Mouse (Mus musculus): ENCODE measurements around the gene Ms4a8a. TPM values are rescaled to one million over a fixed set of nuclear protein-coding genes. Genes with fewer than 3 reads are reported as not detected.
A peak's percentile ranks its signal among the peaks of the same experiment; 100 is the strongest.

Ms4a8a gene
- polyA plus RNA-seq, 1 experiment from 2014 or later, result 6.0 TPM

DNA sequence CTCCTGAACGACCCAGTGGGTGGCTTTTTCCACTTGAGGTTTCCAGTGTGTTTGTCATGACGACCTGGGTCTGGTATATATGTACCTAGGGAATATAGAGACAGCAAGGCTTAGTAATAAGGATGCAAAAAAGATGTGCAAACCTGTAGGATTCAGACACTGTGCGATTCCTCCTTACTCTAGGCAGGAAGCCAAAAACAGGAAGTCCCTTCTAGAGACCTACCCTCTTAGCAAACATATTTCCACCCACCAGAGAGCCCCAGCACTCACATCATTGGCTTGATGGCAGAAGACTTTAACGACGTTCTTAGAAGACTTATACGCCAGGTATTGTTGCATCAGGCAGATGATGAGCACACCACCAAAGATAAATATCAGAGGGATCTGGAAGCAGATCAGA, 32.9 kb downstream of the Ms4a8a start:
- Histone ChIP-seq H3K9ac (ENCODE audit: low read length) (no peak overlapping the region), H3K4me3 (replicated peaks; ENCODE audit: low read length) (no peak overlapping the region), H3K9me3 (replicated peaks; ENCODE audit: control insufficient read depth, low read length) (no peaks in the 10 kb centered on the region), H3K4me2 (ENCODE audit: low read depth, low read length) (no peak overlapping the region), H3K4me1 (ENCODE audit: control insufficient read depth, insufficient read depth, low read length) (0 out of 2 replicates have a peak, but pooled peaks cover 3% of the 10 kb centered on the region), H3K36me3 (ENCODE audit: control insufficient read depth, insufficient read depth, low read length) (no peaks in the 10 kb centered on the region), H3K27me3 (ENCODE audit: control insufficient read depth, insufficient read depth, low read length) (no peaks in the 10 kb centered on the region), H3K27ac (ENCODE audit: low read length) (no peak overlapping the region)
- ATAC-seq (ENCODE audit: insufficient read depth, low FRiP score), result no peak
- WGBS, result 66% methylated on average over 6 of the region's 6 CpGs

DNA sequence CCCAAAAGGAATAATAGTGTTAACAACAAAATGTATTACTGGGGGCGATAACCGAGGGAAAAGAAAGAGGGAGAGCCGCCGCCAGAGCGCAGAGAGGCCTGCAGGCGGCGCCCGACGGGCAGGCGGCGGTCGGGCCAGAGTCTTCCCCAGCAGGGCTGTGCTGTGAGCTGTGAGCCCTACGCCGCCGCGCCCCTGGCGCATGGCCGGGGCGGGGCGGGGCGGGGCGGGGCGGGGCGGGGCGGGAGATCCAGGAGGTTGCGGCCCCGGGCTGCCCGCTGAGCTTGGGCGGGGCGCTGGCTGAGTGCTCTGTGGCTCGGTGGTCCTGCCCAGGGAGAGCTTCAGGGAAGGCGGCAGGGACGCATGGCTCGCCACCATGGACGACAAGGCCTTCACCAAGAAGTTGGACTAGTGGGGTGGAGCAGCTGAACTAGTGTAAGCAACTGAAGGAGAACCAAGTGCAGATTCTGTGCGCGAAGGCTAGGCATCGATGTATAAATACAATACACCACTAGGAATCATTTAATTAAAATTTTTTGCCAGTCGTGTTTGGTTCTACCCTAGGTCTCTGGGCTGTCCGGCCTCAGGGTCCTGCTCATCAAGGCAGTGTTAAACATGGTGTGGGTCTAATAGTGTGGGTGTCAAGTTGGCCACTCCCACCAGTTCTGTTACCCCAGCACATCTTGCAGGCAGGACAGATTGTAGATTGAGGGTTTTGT, 35.7 kb downstream of the Ms4a8a start:
- H3K4me3 ChIP-seq (replicated peaks; ENCODE audit: low read length), result peak overlapping the region; percentile 42
- peak overlapping the region; percentile 65 for H3K9ac ChIP-seq (ENCODE audit: low read length)
- peak; percentile 99 for ATAC-seq (ENCODE audit: insufficient read depth, low FRiP score)
- no peaks in the 10 kb centered on the region for H3K27me3 ChIP-seq (ENCODE audit: control insufficient read depth, insufficient read depth, low read length)
- H3K4me1 ChIP-seq (ENCODE audit: control insufficient read depth, insufficient read depth, low read length), result 0 out of 2 replicates have a peak, but pooled peaks cover 3% of the 10 kb centered on the region
- WGBS, result 4% methylated on average over 39 of the region's 40 CpGs
- peak overlapping the region; percentile 76 for H3K4me2 ChIP-seq (ENCODE audit: low read depth, low read length)
- H3K36me3 ChIP-seq (ENCODE audit: control insufficient read depth, insufficient read depth, low read length), result no peaks in the 10 kb centered on the region
- H3K9me3 ChIP-seq (replicated peaks; ENCODE audit: control insufficient read depth, low read length), result no peaks in the 10 kb centered on the region
- H3K27ac ChIP-seq (ENCODE audit: low read length), result no peak overlapping the region

DNA sequence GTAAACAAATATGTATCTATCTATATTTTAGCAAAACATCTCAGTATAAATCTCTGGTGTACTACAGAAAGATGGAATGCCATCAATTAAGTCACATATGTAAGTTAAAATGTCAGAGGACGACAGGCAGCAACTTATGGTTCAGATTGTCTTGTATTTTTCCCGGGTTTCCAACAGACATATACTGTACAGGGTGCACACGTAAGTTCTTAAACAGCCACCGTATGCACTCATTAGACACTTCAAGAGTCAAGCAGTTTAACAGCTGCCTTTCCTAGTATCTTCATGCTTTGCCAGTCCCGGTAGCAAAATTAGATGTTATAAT, 36.3 kb downstream of the Ms4a8a start:
- peak overlapping the region; percentile 76 for H3K4me2 ChIP-seq (ENCODE audit: low read depth, low read length)
- H3K9ac ChIP-seq (ENCODE audit: low read length), result peak overlapping the region; percentile 65
- H3K4me1 ChIP-seq (ENCODE audit: control insufficient read depth, insufficient read depth, low read length), result 0 out of 2 replicates have a peak, but pooled peaks cover 2% of the 10 kb centered on the region
- WGBS, result 11% methylated on average over 5 of the region's 5 CpGs
- peak; percentile 44; the same call in 1 of the 2 replicates for ATAC-seq (ENCODE audit: insufficient read depth, low FRiP score)
- no peaks in the 10 kb centered on the region for H3K36me3 ChIP-seq (ENCODE audit: control insufficient read depth, insufficient read depth, low read length)
- H3K27me3 ChIP-seq (ENCODE audit: control insufficient read depth, insufficient read depth, low read length), result no peaks in the 10 kb centered on the region
- no peaks in the 10 kb centered on the region for H3K9me3 ChIP-seq (replicated peaks; ENCODE audit: control insufficient read depth, low read length)
- H3K4me3 ChIP-seq (replicated peaks; ENCODE audit: low read length), result peak overlapping the region; percentile 42
- no peak overlapping the region for H3K27ac ChIP-seq (ENCODE audit: low read length)

DNA sequence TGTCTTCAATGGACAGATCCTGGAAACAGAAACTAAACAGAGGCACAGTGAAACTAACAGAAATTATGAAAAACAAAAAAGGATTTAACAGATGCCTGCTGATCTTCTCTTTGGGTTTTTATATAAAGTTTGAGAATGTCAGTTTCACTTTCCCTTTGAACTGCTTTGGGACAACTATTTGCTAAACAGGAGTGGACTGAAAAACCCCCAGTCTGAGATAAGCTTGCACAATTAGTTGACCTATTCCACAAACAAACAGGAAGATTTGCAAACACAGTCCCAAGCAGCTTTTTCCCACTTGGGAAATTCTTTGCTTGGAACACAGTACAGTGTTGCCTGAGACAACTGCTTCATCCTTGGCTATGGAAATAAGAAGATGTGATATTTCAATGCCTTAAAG, 43.3 kb downstream of the Ms4a8a start:
- ATAC-seq (ENCODE audit: insufficient read depth, low FRiP score), result no peak
- Histone ChIP-seq H3K4me2 (ENCODE audit: low read depth, low read length) (no peak overlapping the region), H3K27ac (ENCODE audit: low read length) (no peak overlapping the region), H3K4me1 (ENCODE audit: control insufficient read depth, insufficient read depth, low read length) (no peaks in the 10 kb centered on the region), H3K9me3 (replicated peaks; ENCODE audit: control insufficient read depth, low read length) (no peaks in the 10 kb centered on the region), H3K27me3 (ENCODE audit: control insufficient read depth, insufficient read depth, low read length) (no peaks in the 10 kb centered on the region), H3K36me3 (ENCODE audit: control insufficient read depth, insufficient read depth, low read length) (no peaks in the 10 kb centered on the region), H3K9ac (ENCODE audit: low read length) (no peak overlapping the region), H3K4me3 (replicated peaks; ENCODE audit: low read length) (no peak overlapping the region)

GRCm38 (mm10) chr19:11022382-11022781, 58.5 kb downstream of the Ms4a8a start:
- no peak overlapping the region for H3K4me3 ChIP-seq (replicated peaks; ENCODE audit: low read length)
- no peaks in the 10 kb centered on the region for H3K9me3 ChIP-seq (replicated peaks; ENCODE audit: control insufficient read depth, low read length)
- H3K9ac ChIP-seq (ENCODE audit: low read length), result no peak overlapping the region
- no peaks in the 10 kb centered on the region for H3K36me3 ChIP-seq (ENCODE audit: control insufficient read depth, insufficient read depth, low read length)
- no peak for ATAC-seq (ENCODE audit: insufficient read depth, low FRiP score)
- no peaks in the 10 kb centered on the region for H3K27me3 ChIP-seq (ENCODE audit: control insufficient read depth, insufficient read depth, low read length)
- H3K4me2 ChIP-seq (ENCODE audit: low read depth, low read length), result no peak overlapping the region
- H3K27ac ChIP-seq (ENCODE audit: low read length), result no peak overlapping the region
- H3K4me1 ChIP-seq (ENCODE audit: control insufficient read depth, insufficient read depth, low read length), result no peaks in the 10 kb centered on the region

DNA sequence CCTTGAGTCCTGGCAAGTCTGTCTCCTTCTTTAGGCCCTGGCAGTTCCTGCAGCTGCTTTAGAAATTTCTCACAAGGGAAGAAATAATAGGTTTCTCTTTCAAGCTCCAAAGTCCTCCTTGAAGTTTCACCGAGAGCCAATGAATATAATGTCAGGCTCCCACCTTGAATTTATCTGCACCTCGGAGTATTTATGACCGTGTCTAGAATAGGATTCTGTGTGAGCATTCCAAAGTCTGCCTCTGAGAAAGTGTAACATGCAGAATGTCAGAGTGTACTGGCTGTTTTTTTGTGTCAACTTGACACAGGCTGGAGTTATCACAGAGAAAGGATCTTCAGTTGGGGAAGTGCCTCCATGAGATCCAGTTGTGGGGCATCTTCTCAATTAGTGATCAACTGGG, 63.0 kb downstream of the Ms4a8a start, which contains the start of gene Ms4a18:
TSS of gene Ms4a18 (minus strand) at position 141 of the 400 bp plus-strand sequence.
- H3K36me3 ChIP-seq (ENCODE audit: control insufficient read depth, insufficient read depth, low read length), result no peaks in the 10 kb centered on the region
- no peak within 1 kb of the TSS for H3K9ac ChIP-seq (ENCODE audit: low read length)
- H3K27ac ChIP-seq (ENCODE audit: low read length), result peak within 1 kb of the TSS; percentile 27; the same call in 1 of the 2 replicates
- ATAC-seq (ENCODE audit: insufficient read depth, low FRiP score), result no peak
- H3K9me3 ChIP-seq (replicated peaks; ENCODE audit: control insufficient read depth, low read length), result no peaks in the 10 kb centered on the region
- H3K4me2 ChIP-seq (ENCODE audit: low read depth, low read length), result no peak within 1 kb of the TSS
- H3K4me3 ChIP-seq (replicated peaks; ENCODE audit: low read length), result no peak within 1 kb of the TSS
- no peaks in the 10 kb centered on the region for H3K27me3 ChIP-seq (ENCODE audit: control insufficient read depth, insufficient read depth, low read length)
- H3K4me1 ChIP-seq (ENCODE audit: control insufficient read depth, insufficient read depth, low read length), result no peaks in the 10 kb centered on the region
- 75% methylated on average over 3 of the region's 3 CpGs for WGBS

Other genes starting within 250 kb of the Ms4a8a start
- 0.52 and 0.70 TPM in 2 replicates for gene Slc15a3, start 241.4 kb downstream of the Ms4a8a start, polyA plus RNA-seq (2015; fragmentation: Nextera tagmentation; extraction: Ambion mirVana)
- 66.3 and 70.6 TPM in 2 replicates for gene Tmem132a, start 211.2 kb downstream of the Ms4a8a start, polyA plus RNA-seq (2015; fragmentation: Nextera tagmentation; extraction: Ambion mirVana)
- gene Tmem109, start 199.1 kb downstream of the Ms4a8a start, polyA plus RNA-seq (2015; fragmentation: Nextera tagmentation; extraction: Ambion mirVana), result 147 and 169 TPM in 2 replicates
- 36.8 and 40.6 TPM in 2 replicates for gene Prpf19, start 185.9 kb downstream of the Ms4a8a start, polyA plus RNA-seq (2015; fragmentation: Nextera tagmentation; extraction: Ambion mirVana)
- not detected in 2 replicates for gene Zp1, start 160.5 kb downstream of the Ms4a8a start, polyA plus RNA-seq (2015; fragmentation: Nextera tagmentation; extraction: Ambion mirVana)
- not detected in 2 replicates for gene Ptgdr2, start 143.9 kb downstream of the Ms4a8a start, polyA plus RNA-seq (2015; fragmentation: Nextera tagmentation; extraction: Ambion mirVana)
- gene Ccdc86, start 131.8 kb downstream of the Ms4a8a start, polyA plus RNA-seq (2015; fragmentation: Nextera tagmentation; extraction: Ambion mirVana), result 23.8 and 27.5 TPM in 2 replicates
- 8.0 and 11.3 TPM in 2 replicates for gene Ms4a10, start 106.4 kb downstream of the Ms4a8a start, polyA plus RNA-seq (2015; fragmentation: Nextera tagmentation; extraction: Ambion mirVana)
- not detected in 2 replicates for gene Ms4a15, start 87.9 kb downstream of the Ms4a8a start, polyA plus RNA-seq (2015; fragmentation: Nextera tagmentation; extraction: Ambion mirVana)
- 3.7 and 4.2 TPM in 2 replicates for gene Ms4a18, start 63.1 kb downstream of the Ms4a8a start, polyA plus RNA-seq (2015; fragmentation: Nextera tagmentation; extraction: Ambion mirVana)
- gene 1700017D01Rik, start 49.8 kb upstream of the Ms4a8a start, polyA plus RNA-seq (2015; fragmentation: Nextera tagmentation; extraction: Ambion mirVana), result not detected in 2 replicates
- not detected in 2 replicates for gene 1700025F22Rik, start 84.2 kb upstream of the Ms4a8a start, polyA plus RNA-seq (2015; fragmentation: Nextera tagmentation; extraction: Ambion mirVana)
- gene Ms4a13, start 115.6 kb upstream of the Ms4a8a start, polyA plus RNA-seq (2015; fragmentation: Nextera tagmentation; extraction: Ambion mirVana), result not detected in 2 replicates
- gene Ms4a12, start 151.3 kb upstream of the Ms4a8a start, polyA plus RNA-seq (2015; fragmentation: Nextera tagmentation; extraction: Ambion mirVana), result 0.17 and 0.20 TPM in 2 replicates
- 0.11 TPM in 1 of 2 replicates, not detected in the other for gene Ms4a1, start 185.1 kb upstream of the Ms4a8a start, polyA plus RNA-seq (2015; fragmentation: Nextera tagmentation; extraction: Ambion mirVana)
- not detected in 2 replicates for gene Ms4a5, start 202.8 kb upstream of the Ms4a8a start, polyA plus RNA-seq (2015; fragmentation: Nextera tagmentation; extraction: Ambion mirVana)
- gene Ms4a14, start 233.4 kb upstream of the Ms4a8a start, polyA plus RNA-seq (2015; fragmentation: Nextera tagmentation; extraction: Ambion mirVana), result 0.08 TPM in 1 of 2 replicates, not detected in the other